8 mouse cellular contexts compared by ENCODE assay signal in the genomic region with DNA sequence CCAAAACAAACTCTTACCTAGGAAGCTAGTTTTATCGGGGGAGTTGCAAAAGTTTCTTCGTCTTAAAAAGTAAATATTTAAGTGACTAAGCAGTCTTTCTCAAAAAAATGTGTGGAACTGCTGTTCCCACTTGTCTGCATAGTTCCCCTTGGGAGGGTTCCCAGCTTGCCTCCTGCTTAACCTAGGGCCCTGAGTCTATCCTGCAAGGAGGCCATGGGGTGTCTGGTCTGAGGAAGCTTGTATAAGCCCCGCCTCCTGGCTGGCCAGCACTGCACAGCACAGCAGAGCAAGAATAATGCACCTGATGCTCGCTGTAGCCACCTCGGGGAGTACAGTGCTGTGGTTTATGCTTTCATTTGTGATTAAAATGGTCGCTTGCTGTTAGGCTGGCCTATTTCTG.
DNase-seq lines count a peak whose midpoint lies in the region; ATAC-seq and TF ChIP-seq lines count a peak whose summit lies in the region.

No protein-coding gene starts in this region.

- DNase-seq in lung, embryonic 14.5 days = no peak
- no peak for DNase-seq in lung, adult 2 months
- DNase-seq in forebrain, postnatal 0 days = no peak
- no peak for DNase-seq in cerebellum, adult 2 months
- no peak for DNase-seq in cerebellum, adult 18-20 months

- peak overlapping the region; percentile 97 for H3K4me2 ChIP-seq in lung, embryonic 14.5 days
- H3K4me2 ChIP-seq in forebrain, postnatal 0 days (ENCODE audit: low read depth) = peak overlapping the region; percentile 21
- peak overlapping the region; percentile 97 for H3K4me2 ChIP-seq in limb, embryonic 13.5 days (replicated peaks)
- H3K4me2 ChIP-seq in stomach, embryonic 14.5 days (replicated peaks; ENCODE audit: low read depth, low read length) = peak overlapping the region; percentile 90

- peak overlapping the region; percentile 78 for H3K27ac ChIP-seq in lung, embryonic 14.5 days (ENCODE audit: low read depth)
- no peak overlapping the region for H3K27ac ChIP-seq in forebrain, postnatal 0 days (ENCODE audit: low read depth, low read length)
- peak overlapping the region; percentile 98 for H3K27ac ChIP-seq in limb, embryonic 13.5 days
- H3K27ac ChIP-seq in stomach, embryonic 14.5 days (ENCODE audit: low read length) = peak overlapping the region; percentile 16; the same call in 1 of the 2 replicates
- H3K27ac ChIP-seq in cerebellum, adult 2 months (ENCODE audit: insufficient read depth, low read length) = no peak overlapping the region

- TF ChIP-seq POLR2A in lung, adult 2 months (IDR thresholded peaks at IDR 0.05; ENCODE audit: borderline replicate concordance, extremely low read depth, low read depth, low read length) = no peak
- no peak for TF ChIP-seq POLR2A in cerebellum, adult 2 months (IDR thresholded peaks at IDR 0.05; ENCODE audit: borderline replicate concordance, insufficient read depth, low read length)

- peaks cover 31% of the 10 kb centered on the region for H3K4me1 ChIP-seq in lung, embryonic 14.5 days (ENCODE audit: insufficient read depth)
- peaks cover 17% of the 10 kb centered on the region for H3K4me1 ChIP-seq in lung, adult 2 months (ENCODE audit: control insufficient read depth, insufficient read depth, low read length)
- H3K4me1 ChIP-seq in forebrain, postnatal 0 days (ENCODE audit: insufficient read depth) = no peaks in the 10 kb centered on the region
- peaks cover 93% of the 10 kb centered on the region for H3K4me1 ChIP-seq in limb, embryonic 13.5 days
- peaks cover 75% of the 10 kb centered on the region for H3K4me1 ChIP-seq in stomach, embryonic 14.5 days (ENCODE audit: control insufficient read depth, insufficient read depth, low read length)
- H3K4me1 ChIP-seq in cerebellum, adult 2 months (ENCODE audit: control insufficient read depth, insufficient read depth, low read length) = peaks cover 3% of the 10 kb centered on the region; the same call in 1 of the 2 replicates

- whole genome bisulfite sequencing in lung, embryonic 14.5 days = 21% methylated on average over 6 of the region's 6 CpGs
- 33% methylated on average over 6 of the region's 6 CpGs for WGBS in lung, adult 2 months
- WGBS in forebrain, postnatal 0 days = 45% methylated on average over 6 of the region's 6 CpGs
- WGBS in limb, embryonic 13.5 days = 26% methylated on average over 6 of the region's 6 CpGs
- WGBS in stomach, embryonic 14.5 days = 16% methylated on average over 6 of the region's 6 CpGs
- WGBS in cerebellum, adult 2 months = 55% methylated on average over 6 of the region's 6 CpGs

- no peaks in the 10 kb centered on the region for H3K9me3 ChIP-seq in lung, embryonic 14.5 days (ENCODE audit: low read depth, low read length)
- no peaks in the 10 kb centered on the region for H3K9me3 ChIP-seq in forebrain, postnatal 0 days (ENCODE audit: low read length)
- H3K9me3 ChIP-seq in limb, embryonic 13.5 days = no peaks in the 10 kb centered on the region
- no peaks in the 10 kb centered on the region for H3K9me3 ChIP-seq in stomach, embryonic 14.5 days (ENCODE audit: control insufficient read depth, low read depth, low read length)

- peak overlapping the region; percentile 32; the same call in 1 of the 2 replicates for H3K9ac ChIP-seq in lung, embryonic 14.5 days
- H3K9ac ChIP-seq in forebrain, postnatal 0 days = no peak overlapping the region
- H3K9ac ChIP-seq in limb, embryonic 13.5 days = peak overlapping the region; percentile 98
- H3K9ac ChIP-seq in stomach, embryonic 14.5 days (replicated peaks; ENCODE audit: low read depth, low read length) = no peak overlapping the region

- TF ChIP-seq CTCF in lung, embryonic 14.5 days (IDR thresholded peaks at IDR 0.05; ENCODE audit: low read depth) = no peak
- no peak for TF ChIP-seq CTCF in lung, adult 2 months (IDR thresholded peaks at IDR 0.05; ENCODE audit: insufficient read depth, low read length)
- no peak for TF ChIP-seq CTCF in forebrain, postnatal 0 days (IDR thresholded peaks at IDR 0.05; ENCODE audit: low read depth)
- no peak for TF ChIP-seq CTCF in cerebellum, adult 2 months (IDR thresholded peaks at IDR 0.05; ENCODE audit: borderline replicate concordance, insufficient read depth, low read depth, low read length)

- H3K4me3 ChIP-seq in lung, embryonic 14.5 days (ENCODE audit: low read depth, low read length) = peak overlapping the region; percentile 9; the same call in 1 of the 2 replicates
- no peak overlapping the region for H3K4me3 ChIP-seq in lung, adult 2 months (replicated peaks; ENCODE audit: extremely low read depth, low read depth, low read length)
- no peak overlapping the region for H3K4me3 ChIP-seq in forebrain, postnatal 0 days (ENCODE audit: low read depth, low read length)
- peak overlapping the region; percentile 86 for H3K4me3 ChIP-seq in limb, embryonic 13.5 days
- H3K4me3 ChIP-seq in stomach, embryonic 14.5 days (ENCODE audit: low read depth, low read length) = peak overlapping the region; percentile 6; the same call in 1 of the 2 replicates
- H3K4me3 ChIP-seq in cerebellum, adult 2 months (replicated peaks; ENCODE audit: insufficient read depth, low read depth, low read length) = no peak overlapping the region

- H3K27me3 ChIP-seq in lung, embryonic 14.5 days (ENCODE audit: insufficient read depth, low read length) = no peaks in the 10 kb centered on the region
- peaks cover 4% of the 10 kb centered on the region; the same call in 1 of the 2 replicates for H3K27me3 ChIP-seq in forebrain, postnatal 0 days (ENCODE audit: insufficient read depth, low read length)
- H3K27me3 ChIP-seq in limb, embryonic 13.5 days = no peaks in the 10 kb centered on the region
- no peaks in the 10 kb centered on the region for H3K27me3 ChIP-seq in stomach, embryonic 14.5 days (ENCODE audit: control insufficient read depth, insufficient read depth, low read length)
- H3K27me3 ChIP-seq in cerebellum, adult 2 months (ENCODE audit: control insufficient read depth, insufficient read depth, low read length) = no peaks in the 10 kb centered on the region; the same call in 1 of the 2 replicates

- no peaks in the 10 kb centered on the region; the same call in 1 of the 2 replicates for H3K36me3 ChIP-seq in lung, embryonic 14.5 days (ENCODE audit: insufficient read depth)
- H3K36me3 ChIP-seq in forebrain, postnatal 0 days (ENCODE audit: insufficient read depth) = no peaks in the 10 kb centered on the region
- no peaks in the 10 kb centered on the region for H3K36me3 ChIP-seq in limb, embryonic 13.5 days
- H3K36me3 ChIP-seq in stomach, embryonic 14.5 days (ENCODE audit: control insufficient read depth, insufficient read depth, low read length) = no peaks in the 10 kb centered on the region

- ATAC-seq in lung, embryonic 14.5 days (ENCODE audit: insufficient read depth) = no peak
- ATAC-seq in forebrain, postnatal 0 days = no peak
- no peak for ATAC-seq in limb, embryonic 13.5 days (ENCODE audit: low FRiP score, low read depth)
- peak; percentile 26; the same call in 1 of the 2 replicates for ATAC-seq in stomach, embryonic 14.5 days (ENCODE audit: insufficient number of reproducible peaks, insufficient read depth, low FRiP score, low read depth)
- no peak for ATAC-seq in cerebellum, adult (ENCODE audit: insufficient number of reproducible peaks, low FRiP score, low TSS enrichment)

Comparison
In these comparisons a context has a peak if more than half of its experiments do, and no peak if none do; other contexts are left out.
1. H3K4me3 ChIP-seq: peak in lung, embryonic 14.5 days (single experiment), limb, embryonic 13.5 days (single experiment) and stomach, embryonic 14.5 days (single experiment); none in lung, adult 2 months (single experiment), forebrain, postnatal 0 days (single experiment) and cerebellum, adult 2 months (single experiment).
2. H3K27ac ChIP-seq: peak in lung, embryonic 14.5 days (single experiment), limb, embryonic 13.5 days (single experiment) and stomach, embryonic 14.5 days (single experiment); none in forebrain, postnatal 0 days (single experiment) and cerebellum, adult 2 months (single experiment).
3. H3K4me2 ChIP-seq: peak in every context shown above with its lines; median percentile 97 in lung, embryonic 14.5 days; 97 in limb, embryonic 13.5 days; 90 in stomach, embryonic 14.5 days; 21 in forebrain, postnatal 0 days.
4. H3K9ac ChIP-seq: peak in lung, embryonic 14.5 days (single experiment) and limb, embryonic 13.5 days (single experiment); none in forebrain, postnatal 0 days (single experiment) and stomach, embryonic 14.5 days (single experiment).